10 mouse cellular contexts compared by ENCODE assay signal in the genomic region with DNA sequence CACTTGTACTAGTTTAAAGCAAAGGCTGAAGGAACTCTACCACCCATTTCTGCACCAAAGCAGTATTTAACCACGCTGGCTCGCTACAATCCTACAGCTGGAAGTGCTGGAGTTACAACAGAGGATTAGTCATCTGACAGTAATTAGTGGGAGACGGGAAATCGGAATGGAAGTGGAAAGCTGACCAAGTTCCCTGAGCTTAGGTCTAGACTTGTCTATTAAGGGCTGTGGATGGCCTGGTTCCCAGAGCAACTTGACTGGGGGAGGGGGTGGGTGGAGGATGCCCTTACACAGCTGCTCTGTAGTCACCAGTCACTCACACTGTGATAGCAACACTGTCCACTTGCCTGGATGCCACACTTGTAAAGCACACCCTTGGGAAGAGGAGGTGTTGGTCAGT. TPM values are rescaled to one million over a fixed set of nuclear protein-coding genes. Genes with fewer than 3 reads are reported as not detected.
DNase-seq lines count a peak whose midpoint lies in the region; ATAC-seq and TF ChIP-seq lines count a peak whose summit lies in the region.
"Had no signal": no experiment of that assay in that cellular context is flagged by ENCODE, and none has a peak within 500 bp of the region (broad histone marks: within the 10 kb centered on the region; RNA-seq: fewer than 3 reads in every experiment).

No protein-coding gene starts in this region.

- H3K27ac ChIP-seq in kidney, embryonic 16.5 days (ENCODE audit: low read length): no peak overlapping the region
- peak overlapping the region; percentile 39; the same call in 1 of the 2 replicates for H3K27ac ChIP-seq in limb, embryonic 14.5 days (replicated peaks; ENCODE audit: low read depth, low read length)
- H3K27ac ChIP-seq: macrophage; neural tube, embryonic 12.5 days had no signal

- no peak overlapping the region for H3K9ac ChIP-seq in kidney, embryonic 16.5 days (replicated peaks; ENCODE audit: low read length)
- 0 out of 2 replicates have a peak overlapping the region, but pooled peaks have one; percentile 28 for H3K9ac ChIP-seq in limb, embryonic 14.5 days (ENCODE audit: low read depth, low read length, severe bottlenecking)
- H3K9ac ChIP-seq: neural tube, embryonic 12.5 days had no signal

- no peaks in the 10 kb centered on the region for H3K9me3 ChIP-seq in kidney, embryonic 16.5 days (ENCODE audit: low read length)
- no peaks in the 10 kb centered on the region for H3K9me3 ChIP-seq in limb, embryonic 14.5 days (ENCODE audit: control insufficient read depth, low read length)
- H3K9me3 ChIP-seq: neural tube, embryonic 12.5 days had no signal

- H3K36me3 ChIP-seq in kidney, embryonic 16.5 days (ENCODE audit: insufficient read depth, low read length): peaks cover 9% of the 10 kb centered on the region; the same call in 1 of the 2 replicates
- peaks cover 4% of the 10 kb centered on the region; the same call in 1 of the 2 replicates for H3K36me3 ChIP-seq in limb, embryonic 14.5 days (ENCODE audit: control insufficient read depth, insufficient read depth, low read length)
- H3K36me3 ChIP-seq: neural tube, embryonic 12.5 days had no signal

- WGBS in kidney, embryonic 16.5 days: 39% methylated on average over 4 of the region's 4 CpGs
- 18% methylated on average over 4 of the region's 4 CpGs for WGBS in limb, embryonic 14.5 days

- no peaks in the 10 kb centered on the region for H3K27me3 ChIP-seq in kidney, embryonic 16.5 days (ENCODE audit: insufficient read depth, low read length)
- H3K27me3 ChIP-seq in limb, embryonic 14.5 days (ENCODE audit: control insufficient read depth, insufficient read depth, low read length): no peaks in the 10 kb centered on the region
- H3K27me3 ChIP-seq: neural tube, embryonic 12.5 days had no signal

- no peak overlapping the region for H3K4me3 ChIP-seq in kidney, embryonic 16.5 days (ENCODE audit: low read length)
- H3K4me3 ChIP-seq in limb, embryonic 14.5 days (replicated peaks; ENCODE audit: low read length): no peak overlapping the region
- H3K4me3 ChIP-seq: neural tube, embryonic 12.5 days had no signal

- ATAC-seq in kidney, embryonic 16.5 days (ENCODE audit: low FRiP score, low TSS enrichment): no peak
- peak; percentile 12; the same call in 1 of the 2 replicates for ATAC-seq in limb, embryonic 14.5 days (ENCODE audit: low FRiP score, low read depth)
- no peak for ATAC-seq in megakaryocyte-erythroid progenitor cell, adult 5-6 weeks (replicated peaks; ENCODE audit: low FRiP score, low TSS enrichment, poor library complexity, severe bottlenecking)

- DNase-seq in kidney, postnatal 10 days: peak; percentile 20
- DNase-seq in adipocyte (ENCODE audit: low spot score): peak; percentile 62
- peak; percentile 90 for DNase-seq in fibroblast of lung, adult 2 months (ENCODE audit: low read depth)
- peak; percentile 63 for DNase-seq in limb, embryonic 14.5 days (ENCODE audit: low spot score)
- no peak for DNase-seq in adrenal gland, postnatal 36 days
- DNase-seq: spleen, adult 18-20 months had no signal

- no peak for TF ChIP-seq POLR2A in limb, embryonic 14.5 days (IDR thresholded peaks at IDR 0.05; ENCODE audit: borderline replicate concordance, extremely low read depth, insufficient read depth, insufficient read length)

- H3K4me1 ChIP-seq in kidney, embryonic 16.5 days (ENCODE audit: insufficient read depth, low read length): peaks cover 10% of the 10 kb centered on the region; the same call in 1 of the 2 replicates
- peaks cover 11% of the 10 kb centered on the region for H3K4me1 ChIP-seq in limb, embryonic 14.5 days (ENCODE audit: control insufficient read depth, insufficient read depth, low read length)

- no peak overlapping the region for H3K4me2 ChIP-seq in kidney, embryonic 16.5 days (replicated peaks; ENCODE audit: low read depth, low read length)
- 0 out of 2 replicates have a peak overlapping the region, but pooled peaks have one; percentile 2 for H3K4me2 ChIP-seq in limb, embryonic 14.5 days (replicated peaks; ENCODE audit: low read depth, low read length, severe bottlenecking)
- H3K4me2 ChIP-seq: neural tube, embryonic 12.5 days had no signal

RNA-seq across cellular contexts. Expression of a gene that starts 3.6 kb away (rescaled TPM):
- polyA plus RNA-seq in kidney, embryonic 16.5 days (2015; fragmentation: Nextera tagmentation; extraction: Ambion mirVana): 13.8 and 17.4 TPM in 2 replicates
- polyA plus RNA-seq in limb, embryonic 14.5 days (2012; rRNA removed): 10.1 and 10.3 TPM in 2 replicates
- polyA plus RNA-seq in limb, embryonic 14.5 days (2014; fragmentation: Nextera tagmentation; extraction: Ambion mirVana): 13.9 and 16.8 TPM in 2 replicates
- total RNA-seq in megakaryocyte-erythroid progenitor cell, adult 5-6 weeks (2014; fragmentation: Nextera tagmentation): 18.6 and 22.4 TPM in 2 replicates
- 10.9 and 16.6 TPM in 2 replicates for total RNA-seq in megakaryocyte-erythroid progenitor cell, adult 5-6 weeks (2017)
- total RNA-seq in adrenal gland, postnatal 36 days (2021): 10 to 100 TPM; 11.0 to 13.3 TPM

RNA-seq across cellular contexts. Expression of a gene that starts 3.7 kb away (rescaled TPM):
- polyA plus RNA-seq in kidney, embryonic 16.5 days (2015; fragmentation: Nextera tagmentation; extraction: Ambion mirVana): 73.5 and 77.6 TPM in 2 replicates
- 47.5 and 54.0 TPM in 2 replicates for polyA plus RNA-seq in limb, embryonic 14.5 days (2012; rRNA removed)
- polyA plus RNA-seq in limb, embryonic 14.5 days (2014; fragmentation: Nextera tagmentation; extraction: Ambion mirVana): 71.3 and 72.1 TPM in 2 replicates
- total RNA-seq in megakaryocyte-erythroid progenitor cell, adult 5-6 weeks (2014; fragmentation: Nextera tagmentation): 281 and 287 TPM in 2 replicates
- total RNA-seq in megakaryocyte-erythroid progenitor cell, adult 5-6 weeks (2017): 487 and 511 TPM in 2 replicates
- 10 to 100 TPM; 17.3 to 22.4 TPM for total RNA-seq in adrenal gland, postnatal 36 days (2021)

Comparison
In these comparisons a context has a peak if more than half of its experiments do, and no peak if none do; other contexts are left out.
1. DNase-seq: peak in kidney, postnatal 10 days (single experiment), adipocyte (single experiment), fibroblast of lung, adult 2 months (single experiment) and limb, embryonic 14.5 days (single experiment); none in adrenal gland, postnatal 36 days (0 of 2).
2. RNA of a gene that starts 3.7 kb away (total RNA-seq): 281 to 511 TPM in megakaryocyte-erythroid progenitor cell, adult 5-6 weeks; 17.3 to 22.4 TPM in adrenal gland, postnatal 36 days; every median in the first group is over 10 times any median in the second.